Mouse (Mus musculus): ENCODE measurements around the gene Ttll5.

Gene Ttll5

DNA sequence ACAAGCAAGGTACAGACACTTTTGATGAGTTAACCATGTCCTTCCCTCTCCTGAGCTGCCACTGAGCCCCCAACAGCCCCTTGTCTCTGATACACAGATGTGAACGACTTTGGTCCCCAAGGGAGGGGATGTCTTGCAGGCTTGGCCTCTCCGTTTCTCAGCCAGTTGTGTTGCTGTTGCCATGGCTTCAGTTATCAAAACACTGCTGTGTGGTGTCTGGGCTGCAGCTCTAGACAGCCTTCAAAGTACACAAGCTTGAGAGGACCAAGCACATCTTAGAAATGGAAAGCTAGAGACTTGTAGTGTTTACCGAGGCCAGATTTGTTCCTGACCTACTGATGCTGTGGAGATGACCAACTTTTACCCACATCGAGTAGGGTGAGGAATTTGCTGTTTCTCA is 102.4 kb downstream of the Ttll5 start:
- DNase-seq (ENCODE audit: low read depth, low spot score) = no peak

DNA sequence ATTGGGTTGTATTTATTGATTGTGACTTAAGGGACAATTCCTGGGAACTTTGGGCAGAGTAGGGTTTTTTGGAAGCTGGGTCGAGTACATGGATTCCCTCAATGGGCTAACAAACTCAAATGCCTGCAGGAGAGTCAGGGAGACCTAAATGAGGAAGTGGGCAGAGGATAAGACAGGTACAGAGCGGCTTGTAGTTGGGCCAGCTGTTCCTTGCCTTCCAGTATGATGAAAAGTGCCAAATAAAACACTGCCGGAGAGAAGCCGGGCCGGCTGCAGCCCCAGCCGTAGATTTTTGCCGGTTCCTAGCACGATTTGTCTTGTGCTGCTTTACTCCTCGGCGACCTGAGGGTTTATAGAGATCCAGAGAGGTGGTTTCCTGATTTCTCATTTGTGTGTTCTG is 104.1 kb downstream of the Ttll5 start:
- DNase-seq (ENCODE audit: low read depth, low spot score) = no peak

DNA sequence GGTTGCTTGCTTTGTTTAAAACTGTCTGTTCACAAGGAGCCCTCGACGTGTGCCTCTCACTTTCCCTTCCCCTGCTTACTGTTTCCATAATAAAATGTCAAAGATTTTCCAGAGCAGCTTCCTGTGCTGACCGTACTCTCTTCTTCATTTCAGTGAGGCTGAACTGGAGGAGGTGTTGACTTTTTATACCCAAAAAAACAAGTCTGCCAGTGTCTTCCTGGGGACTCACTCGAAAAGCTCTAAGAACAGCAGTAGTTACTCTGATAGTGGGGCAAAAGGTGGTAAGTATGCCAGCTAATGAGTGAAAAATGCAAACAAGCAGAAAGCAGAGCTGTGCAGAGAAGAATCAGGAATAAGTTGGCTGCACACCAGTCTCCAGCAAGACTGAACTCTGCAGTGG is 105.3 kb downstream of the Ttll5 start:
- DNase-seq (ENCODE audit: low read depth, low spot score) = no peak

DNA sequence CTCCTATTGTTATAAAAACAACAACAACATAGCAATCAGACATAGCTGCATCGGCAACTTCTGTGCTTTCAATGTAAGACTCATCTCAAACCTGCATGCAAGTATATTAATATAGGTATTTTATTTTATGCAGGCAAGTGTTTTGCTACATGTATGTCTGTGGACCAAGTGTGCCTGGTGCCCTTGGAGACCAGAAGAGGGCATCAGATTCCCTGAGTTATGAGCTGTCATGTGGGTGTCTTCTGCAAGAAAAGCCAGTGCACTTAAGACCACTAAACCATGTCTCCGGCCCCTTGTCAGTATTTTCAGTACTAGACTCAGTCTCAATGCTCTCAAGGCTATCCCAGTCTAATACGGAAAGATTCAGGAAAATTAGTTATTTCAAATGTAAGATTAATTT is 106.3 kb downstream of the Ttll5 start:
- DNase-seq (ENCODE audit: low read depth, low spot score) = no peak

DNA sequence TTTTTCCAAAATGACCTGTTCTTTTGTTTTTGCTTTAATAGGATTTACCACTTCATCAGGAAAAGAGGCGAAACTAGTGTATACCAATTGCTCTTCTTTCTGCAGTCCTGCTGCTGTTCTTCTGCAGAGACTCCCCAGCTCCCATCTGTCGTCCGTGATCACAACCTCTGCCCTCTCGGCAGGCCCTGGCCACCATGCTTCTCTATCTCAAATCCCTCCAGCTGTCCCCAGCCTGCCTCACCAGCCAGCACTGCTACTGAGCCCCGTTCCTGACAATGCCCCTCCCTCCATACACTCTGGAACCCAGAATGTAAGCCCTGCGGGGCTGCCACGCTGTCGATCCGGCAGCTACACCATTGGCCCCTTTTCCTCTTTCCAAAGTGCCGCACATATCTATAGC is 108.8 kb downstream of the Ttll5 start:
- DNase-seq (ENCODE audit: low read depth, low spot score) = no peak

DNA sequence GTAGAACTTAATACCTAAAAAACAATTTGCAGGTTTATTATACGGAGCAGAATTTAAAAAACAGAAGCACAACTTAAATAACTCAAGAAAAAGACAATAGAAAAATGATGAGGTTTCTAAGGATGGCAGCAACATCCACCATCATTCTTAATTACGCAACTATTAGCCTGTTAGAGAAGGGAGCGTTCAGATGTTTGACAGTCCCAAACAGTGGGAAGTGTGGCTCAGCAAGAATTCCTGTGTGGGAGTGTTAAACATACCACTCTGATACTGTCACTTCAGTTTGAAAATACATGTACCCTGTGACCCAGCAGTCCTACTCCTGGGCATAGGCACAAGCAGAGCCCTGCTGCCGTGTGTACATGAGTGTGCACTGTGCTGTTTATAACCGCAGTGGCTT is 112.9 kb downstream of the Ttll5 start:
- DNase-seq (ENCODE audit: low read depth, low spot score) = no peak

DNA sequence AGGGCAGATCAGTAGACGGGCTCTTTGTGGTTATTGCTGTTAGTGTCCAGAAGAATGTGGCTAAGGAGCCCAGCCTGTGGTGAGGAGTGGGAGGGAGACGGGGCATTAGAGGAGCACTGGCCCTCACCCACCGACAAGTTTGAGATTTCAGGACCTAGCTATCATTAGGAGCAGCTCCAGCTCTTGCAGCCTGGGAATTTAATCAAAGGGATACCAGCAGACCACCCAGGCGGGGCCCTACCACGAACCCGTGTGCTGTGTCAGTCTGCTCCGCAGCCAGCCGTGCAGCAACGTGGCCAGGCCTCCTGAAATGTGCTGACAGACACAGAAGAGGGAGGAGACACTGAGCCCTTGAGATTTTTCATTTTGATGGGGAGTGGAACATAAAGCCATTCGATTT is 119.0 kb downstream of the Ttll5 start:
- DNase-seq (ENCODE audit: low read depth, low spot score) = no peak

DNA sequence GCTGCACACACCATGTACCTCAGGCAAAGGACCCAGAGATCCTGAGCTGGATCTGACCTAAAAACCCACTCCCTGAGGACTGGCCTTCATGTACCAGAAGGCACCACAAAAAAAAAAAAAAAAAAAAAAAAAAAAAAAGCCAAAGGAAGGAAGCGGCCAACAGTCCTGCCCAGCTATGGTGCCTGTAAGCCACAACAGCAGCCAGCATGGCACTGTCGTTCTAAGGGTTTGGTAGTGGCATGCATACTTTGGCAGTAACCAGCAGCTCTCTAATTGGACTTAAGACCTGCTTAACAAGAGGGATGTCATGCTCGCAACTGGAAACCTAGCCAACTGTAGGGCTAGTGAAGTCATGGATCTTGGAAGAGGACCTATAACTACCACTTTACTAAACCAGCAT is 120.0 kb downstream of the Ttll5 start:
- DNase-seq (ENCODE audit: low read depth, low spot score) = no peak

DNA sequence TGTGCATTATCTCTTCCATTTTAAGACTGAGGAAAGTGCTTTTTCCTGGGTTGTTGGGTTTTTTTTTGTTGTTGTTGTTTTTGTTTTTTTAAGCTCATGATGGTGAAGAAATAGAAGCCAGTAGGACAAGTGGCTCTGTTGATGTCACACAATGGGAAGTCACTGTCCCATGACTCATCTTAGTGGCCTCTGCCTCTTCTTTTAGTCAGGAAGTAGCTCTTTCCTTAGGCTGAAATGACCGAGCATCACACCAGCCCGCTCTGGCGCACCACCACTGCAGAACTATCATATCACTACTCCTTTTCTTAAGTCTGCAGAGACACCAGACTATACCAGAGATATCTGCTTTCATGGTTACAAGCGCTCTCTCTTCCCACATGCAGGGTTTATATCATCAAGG is 122.7 kb downstream of the Ttll5 start:
- DNase-seq (ENCODE audit: low read depth, low spot score) = no peak

DNA sequence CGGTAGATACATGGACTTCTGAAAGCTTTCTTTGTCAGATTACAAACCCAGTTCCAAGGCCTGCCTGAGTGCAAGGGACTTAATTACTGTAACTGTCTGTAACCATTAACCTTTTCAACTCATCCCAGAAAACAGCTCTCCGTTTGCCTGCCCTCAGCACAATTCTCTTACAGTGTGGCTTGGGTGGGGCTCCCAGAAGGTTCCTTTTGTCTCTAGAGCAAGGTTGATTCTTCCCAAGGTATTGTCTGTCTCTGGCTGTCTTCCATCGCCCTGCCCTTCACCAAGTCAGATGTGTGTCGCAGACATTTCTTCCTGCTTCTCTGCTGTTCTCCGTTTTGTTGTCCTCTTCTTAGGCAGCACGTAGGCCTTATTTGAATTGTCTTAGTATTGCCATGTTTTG is 125.2 kb downstream of the Ttll5 start:
- DNase-seq (ENCODE audit: low read depth, low spot score) = no peak

DNA sequence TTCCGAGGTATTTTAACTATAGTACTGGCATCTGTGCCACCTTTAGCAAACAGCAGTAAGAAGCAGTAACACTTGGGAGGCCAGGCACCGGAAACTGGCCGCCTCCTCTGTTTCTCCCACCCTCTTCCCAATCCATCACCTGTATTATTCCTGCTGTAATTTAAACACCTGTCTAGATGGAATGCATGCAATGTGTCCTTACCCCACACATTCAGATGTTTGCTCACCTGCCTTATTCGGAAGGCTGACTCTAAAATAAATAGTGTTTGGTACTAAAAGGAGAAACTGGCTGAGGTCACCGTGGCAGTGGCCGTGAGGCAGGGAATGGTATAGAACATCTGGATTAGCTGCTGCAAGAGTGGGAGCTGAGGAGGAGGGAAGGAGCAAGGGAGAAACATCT is 125.9 kb downstream of the Ttll5 start:
- DNase-seq (ENCODE audit: low read depth, low spot score) = no peak

DNA sequence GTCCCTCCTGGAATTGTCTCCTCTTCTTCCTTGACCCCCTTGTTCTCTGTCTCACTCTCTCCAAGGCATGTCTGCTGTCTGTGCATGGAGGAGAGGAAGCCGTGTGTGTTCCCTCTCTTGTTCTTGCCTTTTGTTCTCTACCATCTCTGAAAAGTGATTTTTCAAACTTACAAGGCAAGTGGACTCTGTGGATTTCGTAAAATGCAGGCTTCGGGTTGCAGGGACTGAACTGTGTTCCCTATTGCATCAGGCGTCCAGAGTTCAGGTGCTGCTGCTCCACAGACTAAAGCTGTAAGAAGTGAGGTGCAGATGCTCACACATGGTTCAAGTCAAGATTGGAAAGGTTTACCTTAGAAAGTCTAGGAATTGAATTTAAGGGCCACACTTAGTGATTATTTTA is 126.6 kb downstream of the Ttll5 start:
- no peak for DNase-seq (ENCODE audit: low read depth, low spot score)

DNA sequence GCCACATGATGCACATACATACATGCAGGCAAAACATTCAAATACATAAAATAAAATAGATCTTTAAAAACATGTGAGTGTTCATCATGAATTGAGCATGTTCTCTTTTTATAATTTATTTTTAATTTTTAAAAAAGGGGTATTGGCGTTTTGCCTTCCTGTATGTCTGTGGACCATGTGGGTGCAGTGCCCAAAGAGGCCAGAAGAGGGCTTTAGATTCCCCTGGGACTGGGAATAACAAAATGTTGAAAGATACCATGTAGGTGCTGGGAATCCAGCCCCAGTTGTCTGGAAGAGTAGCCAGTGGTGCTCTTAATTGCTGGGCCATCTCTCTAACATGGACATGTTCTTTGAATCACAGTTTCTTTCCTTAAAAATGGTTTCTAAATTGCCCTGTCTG is 127.4 kb downstream of the Ttll5 start:
- no peak for DNase-seq (ENCODE audit: low read depth, low spot score)

DNA sequence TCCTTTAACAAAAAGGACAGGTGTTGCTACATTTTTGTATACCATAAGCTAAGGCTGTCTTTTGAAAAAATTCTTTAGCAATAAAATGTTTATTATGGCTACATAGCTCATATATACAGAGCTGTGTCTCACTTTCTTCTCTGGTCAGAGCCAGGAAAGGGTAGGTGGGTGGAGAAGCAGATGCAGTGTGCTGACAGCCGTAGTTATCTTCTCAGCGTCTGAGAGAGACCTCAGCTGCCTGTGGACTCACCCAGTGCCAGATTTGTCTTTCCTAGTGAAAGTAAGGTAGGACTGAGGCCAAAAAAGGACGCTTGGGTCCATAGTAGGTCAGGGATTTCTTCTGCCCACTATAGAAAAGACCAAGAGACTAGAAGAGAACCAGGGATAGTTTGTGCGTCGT is 127.9 kb downstream of the Ttll5 start:
- no peak for DNase-seq (ENCODE audit: low read depth, low spot score)

DNA sequence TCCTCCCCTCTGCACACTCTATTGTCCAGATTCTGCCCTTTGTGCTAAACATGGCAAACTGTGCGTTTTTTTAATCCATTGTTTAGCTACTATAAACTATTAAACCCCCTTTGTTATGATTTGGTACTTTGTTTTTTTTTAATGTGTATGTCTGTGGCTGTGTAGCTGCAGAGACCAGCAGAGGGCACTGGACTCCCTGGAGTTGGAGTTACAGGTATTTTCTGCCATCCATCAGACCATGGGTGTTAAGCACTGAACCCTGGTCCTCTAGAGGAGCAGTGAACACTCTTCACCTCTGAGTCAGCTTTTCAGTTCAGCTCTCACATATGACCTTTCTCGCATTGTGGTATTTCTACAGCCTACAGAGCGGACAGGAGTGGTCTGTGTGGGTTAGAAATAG is 129.7 kb downstream of the Ttll5 start:
- no peak for DNase-seq (ENCODE audit: low read depth, low spot score)

DNA sequence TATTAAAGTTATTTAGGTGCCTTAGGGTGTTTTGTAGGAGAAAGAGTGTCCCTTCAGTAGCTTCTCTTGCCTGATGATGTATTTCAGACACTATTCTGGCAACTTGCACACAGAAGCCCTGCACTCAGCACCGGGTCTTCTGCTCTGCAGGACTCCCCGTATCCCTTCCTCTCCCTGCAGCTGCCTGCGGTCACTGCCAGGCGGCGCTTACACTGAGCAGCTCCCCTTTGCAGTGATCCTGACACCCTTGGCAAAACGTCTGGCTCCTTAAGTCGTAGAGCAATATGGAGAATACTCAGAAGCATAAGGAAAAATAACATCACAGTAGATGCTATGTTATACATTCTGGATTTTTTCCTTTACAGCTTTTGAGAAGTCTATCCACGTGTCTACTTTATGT is 130.6 kb downstream of the Ttll5 start:
- DNase-seq (ENCODE audit: low read depth, low spot score) = no peak

DNA sequence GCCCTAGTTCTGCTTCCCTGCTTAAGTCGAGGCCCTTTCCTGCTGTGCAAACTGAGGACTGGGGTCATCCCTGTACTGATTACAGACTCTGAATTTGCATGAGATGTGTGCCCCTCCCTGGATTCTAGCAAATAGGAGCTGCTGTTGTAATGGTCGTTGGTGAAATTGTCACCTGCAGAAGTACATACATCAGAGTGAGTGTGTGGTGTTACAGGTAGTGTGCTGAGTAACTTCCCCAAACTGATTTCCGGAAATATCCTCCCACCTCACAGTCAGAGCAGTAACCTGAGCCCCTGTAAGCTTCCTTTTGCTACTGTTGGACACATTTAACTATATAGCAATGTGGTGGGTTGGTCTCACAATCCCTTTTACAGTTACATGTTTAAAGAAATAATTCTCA is 131.2 kb downstream of the Ttll5 start:
- no peak for DNase-seq (ENCODE audit: low read depth, low spot score)

DNA sequence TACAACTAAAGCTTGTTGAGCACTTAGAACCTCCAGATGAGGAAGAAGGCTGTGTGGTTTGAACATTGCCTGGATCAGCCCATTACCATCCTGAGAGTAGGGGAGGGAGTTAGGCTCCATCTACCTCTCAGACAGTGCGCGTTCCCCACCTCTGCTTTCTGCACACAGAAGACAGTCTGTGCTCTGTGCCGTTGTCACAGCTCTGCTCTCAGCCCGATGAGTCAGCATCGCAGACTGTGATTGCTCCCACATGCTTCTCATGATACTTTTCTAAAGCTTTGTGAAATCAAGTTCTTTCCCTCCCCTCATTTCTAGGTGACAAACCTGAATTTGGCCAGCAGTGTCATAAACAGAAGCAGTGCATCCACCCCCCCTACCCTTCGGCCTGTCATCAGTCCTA is 131.8 kb downstream of the Ttll5 start:
- DNase-seq (ENCODE audit: low read depth, low spot score) = no peak

DNA sequence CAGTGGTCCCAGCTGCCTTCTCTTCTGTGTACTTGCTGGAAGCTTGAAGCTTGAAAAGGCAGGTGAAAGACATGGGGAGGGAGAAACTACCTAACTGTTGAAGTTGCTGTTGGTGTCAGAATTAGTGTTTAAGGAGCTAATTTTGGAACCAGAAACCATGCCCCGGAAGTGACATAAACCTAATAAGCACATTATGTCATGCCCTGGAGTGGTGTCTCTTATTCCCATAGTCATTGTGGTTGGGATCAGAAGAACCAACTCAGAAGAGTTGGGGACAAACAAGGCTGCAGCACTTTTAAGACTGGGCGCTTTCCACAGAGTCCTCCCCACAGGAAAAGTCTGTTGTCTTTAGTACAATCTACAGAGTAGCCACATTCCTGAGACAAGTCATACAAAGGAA is 134.0 kb downstream of the Ttll5 start:
- no peak for DNase-seq (ENCODE audit: low read depth, low spot score)

DNA sequence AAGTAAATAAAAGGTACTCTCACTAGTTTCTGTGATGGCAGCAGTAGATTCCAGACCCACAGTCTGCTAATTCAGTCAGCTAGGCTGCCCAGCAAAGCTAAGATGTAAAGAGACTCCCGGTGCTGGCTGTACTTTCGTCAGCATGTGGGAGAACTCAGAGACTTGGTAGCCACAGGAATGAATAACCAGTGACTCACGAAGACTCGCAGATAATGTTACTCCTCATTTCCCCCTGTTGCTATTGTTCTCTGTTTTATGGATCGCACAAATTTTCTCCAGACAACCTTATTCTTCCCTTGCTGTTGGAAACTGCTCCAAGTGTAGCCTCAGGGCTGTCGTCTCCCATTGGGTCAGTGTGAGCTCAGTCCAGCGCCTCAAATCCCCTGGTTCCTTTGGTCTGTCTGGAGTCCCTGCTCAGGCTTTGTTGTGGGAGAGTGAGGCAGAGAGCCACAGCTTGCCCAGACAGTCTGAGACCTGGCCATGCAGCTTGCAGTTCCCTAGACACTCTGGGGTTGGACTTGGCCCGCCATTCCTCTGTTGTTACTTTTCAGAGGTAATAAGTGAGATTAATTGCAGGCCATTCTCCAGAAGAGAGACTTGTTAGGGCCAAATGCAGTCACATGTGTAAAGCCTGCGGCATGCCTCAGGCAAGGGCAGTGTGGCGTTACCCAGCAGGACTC is 135.5 kb downstream of the Ttll5 start:
- DNase-seq (ENCODE audit: low read depth, low spot score) = no peak

DNA sequence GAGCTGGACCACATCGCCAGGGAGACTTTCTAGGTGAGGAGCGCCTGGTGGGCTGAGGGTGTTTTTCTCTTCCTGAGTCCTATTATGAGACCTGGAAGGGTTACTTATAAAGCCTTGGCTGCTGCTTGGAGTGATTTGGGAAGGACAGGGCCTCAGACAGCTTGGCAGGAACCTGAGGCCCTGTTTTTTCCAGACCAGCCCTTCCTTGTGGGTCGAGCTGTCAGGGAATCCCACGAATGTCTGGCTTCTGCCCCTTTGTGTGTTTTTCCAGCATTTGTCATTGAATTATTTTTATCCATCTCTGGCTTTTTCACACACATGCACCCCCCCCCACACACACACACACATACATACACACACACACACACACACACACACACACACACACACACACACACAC is 136.2 kb downstream of the Ttll5 start:
- no peak for DNase-seq (ENCODE audit: low read depth, low spot score)

DNA sequence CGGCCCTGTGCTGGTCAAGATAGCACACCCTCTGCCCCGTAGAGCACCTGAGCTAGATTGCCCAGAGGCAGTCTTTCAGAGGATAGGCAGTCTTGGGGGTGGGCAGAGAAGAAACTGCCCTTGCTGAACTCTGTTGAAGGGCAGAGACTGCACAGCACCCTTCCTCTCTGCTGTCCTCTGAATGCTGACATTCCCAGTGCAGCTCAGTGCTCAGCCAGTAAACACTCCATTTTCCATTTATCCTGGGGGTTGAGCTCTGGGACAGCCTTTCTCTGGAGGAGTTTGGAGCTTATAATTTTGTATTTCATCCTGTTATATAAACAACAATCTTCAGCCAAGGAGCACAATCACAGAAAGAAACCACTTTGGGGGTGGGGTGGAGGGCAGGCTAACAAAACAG is 138.7 kb downstream of the Ttll5 start:
- no peak for DNase-seq (ENCODE audit: low read depth, low spot score)

DNA sequence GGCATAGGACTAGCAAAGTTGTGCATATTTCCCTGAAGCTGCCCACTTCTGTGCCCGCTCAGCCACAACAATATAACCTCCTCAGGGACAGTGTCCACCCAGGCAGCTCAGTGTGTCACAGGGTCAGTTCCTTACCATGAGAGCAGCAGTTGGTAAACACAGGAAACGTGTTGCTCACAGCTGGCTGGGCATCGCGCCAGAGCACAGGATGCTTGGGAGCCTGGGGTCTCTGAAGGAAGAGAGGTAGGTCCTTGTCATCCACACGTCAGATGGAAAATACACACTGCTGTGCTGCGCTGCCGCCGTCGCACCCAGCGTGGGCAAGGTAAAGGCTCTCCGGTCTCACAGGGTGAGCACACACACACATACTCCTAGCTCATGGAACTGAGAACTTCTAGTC is 139.2 kb downstream of the Ttll5 start:
- no peak for DNase-seq (ENCODE audit: low read depth, low spot score)

DNA sequence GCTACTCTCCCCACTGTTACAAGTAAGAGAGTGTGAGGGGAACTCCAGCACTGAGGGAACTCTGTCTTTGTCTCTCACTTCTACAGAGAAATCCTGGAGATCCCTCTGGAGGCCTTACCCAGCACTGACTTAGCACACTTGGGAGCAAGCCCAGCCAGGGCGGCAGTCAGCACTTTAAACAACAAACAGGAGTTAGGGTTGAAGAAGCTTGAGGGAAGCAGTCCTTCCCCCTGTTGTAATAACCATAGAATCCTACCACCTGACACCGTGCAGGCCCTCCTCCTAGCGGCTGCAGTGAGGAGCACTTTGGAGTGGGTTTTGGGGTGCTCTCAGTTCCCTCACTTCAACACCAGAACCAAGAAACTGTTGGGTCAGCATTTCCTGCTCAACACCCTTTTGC is 140.0 kb downstream of the Ttll5 start:
- DNase-seq (ENCODE audit: low read depth, low spot score) = no peak
